Mouse (Mus musculus) retina, postnatal 7 days (tissue): Measurements from ENCODE around the gene Flywch1.
"Not testable (repeated sequence)": the region's sequence is repeated elsewhere in the genome, so short reads cannot be mapped to it uniquely, and the experiment has no call there.

Experiments used
- DNase-seq: peaks from one replicate; pipeline ENCODE4 v3.0.0-alpha.2; 2012; ENCODE audit warnings: low read depth, low spot score

Flywch1 gene

GRCm38 (mm10) chr17:23778447-23778846 lies 7.0 kb upstream of the Flywch1 start:
- no peak for DNase-seq

GRCm38 (mm10) chr17:23777141-23777540 lies 5.7 kb upstream of the Flywch1 start:
- no peak for DNase-seq

GRCm38 (mm10) chr17:23776216-23776615 lies 4.8 kb upstream of the Flywch1 start:
- DNase-seq = no peak

- peak; percentile 46 for DNase-seq
Observed at GRCm38 (mm10) chr17:23774090-23774489, 2.7 kb upstream of the Flywch1 start.

GRCm38 (mm10) chr17:23773676-23774075 lies 2.3 kb upstream of the Flywch1 start:
- no peak for DNase-seq

- not testable (repeated sequence) for DNase-seq
Observed at GRCm38 (mm10) chr17:23772219-23772556, 786 bp upstream of the Flywch1 start.

GRCm38 (mm10) chr17:23770896-23771283 lies 512 bp downstream of the Flywch1 start:
- DNase-seq = no peak

GRCm38 (mm10) chr17:23770493-23770892 lies 909 bp downstream of the Flywch1 start:
- DNase-seq = no peak

- no peak for DNase-seq
Observed at GRCm38 (mm10) chr17:23762976-23763375, 8.4 kb downstream of the Flywch1 start.

GRCm38 (mm10) chr17:23761155-23761554 lies 10.2 kb downstream of the Flywch1 start:
- DNase-seq = no peak

GRCm38 (mm10) chr17:23760231-23760630 lies 11.2 kb downstream of the Flywch1 start:
- no peak for DNase-seq

GRCm38 (mm10) chr17:23758801-23759200 lies 12.6 kb downstream of the Flywch1 start:
- DNase-seq = no peak

- DNase-seq = no peak
Observed at GRCm38 (mm10) chr17:23757581-23757980, 13.8 kb downstream of the Flywch1 start.

- no peak for DNase-seq
Observed at GRCm38 (mm10) chr17:23755689-23756088, 15.7 kb downstream of the Flywch1 start.

- DNase-seq = no peak
Observed at GRCm38 (mm10) chr17:23749400-23750191, 21.8 kb downstream of the Flywch1 start.

GRCm38 (mm10) chr17:23748631-23749391 lies 22.6 kb downstream of the Flywch1 start:
- DNase-seq = peak; percentile 72

- DNase-seq = no peak
Observed at GRCm38 (mm10) chr17:23748026-23748425, 23.4 kb downstream of the Flywch1 start.

- no peak for DNase-seq
Observed at GRCm38 (mm10) chr17:23747471-23747870, 23.9 kb downstream of the Flywch1 start.

GRCm38 (mm10) chr17:23746767-23747166 lies 24.6 kb downstream of the Flywch1 start:
- DNase-seq = no peak

- no peak for DNase-seq
Observed at GRCm38 (mm10) chr17:23746311-23746710, 25.1 kb downstream of the Flywch1 start.

- DNase-seq = no peak
Observed at GRCm38 (mm10) chr17:23745301-23746251, 25.8 kb downstream of the Flywch1 start, which contains the start of gene Kremen2. Gene Kremen2 (minus strand): TSS chr17:23745833.

- no peak for DNase-seq
Observed at GRCm38 (mm10) chr17:23744651-23745050, 26.8 kb downstream of the Flywch1 start.
